Mouse (Mus musculus) midbrain, embryonic 14.5 days (tissue): ENCODE measurements at regions not wholly inside any gene's neighbourhood (a gene's known extent, or its start where the extent isn't known, plus 50 kb on each side); places are given as distances from the start of the nearest gene placed in this dataset.
A peak's percentile ranks its signal among the peaks of the same experiment; 100 is the strongest.

Source experiments
- ATAC-seq: fragments of 200-750 bp; cut with Nextera tagmentation; 2 replicates; pipeline ENCODE4 v1.8.0; 2017; ENCODE audit warnings: moderate number of reproducible peaks, moderate library complexity; ENCODE audit not compliant: low FRiP score, low TSS enrichment
- DNase-seq: peaks from one replicate; pipeline ENCODE4 v3.0.0-alpha.2; 2015
- H3K27ac ChIP-seq: fragments of 300-500 bp; sonication (generic); replicated peaks from 2 replicates; pipeline ENCODE4 v1.5.1; 2014; ENCODE audit warnings: mild to moderate bottlenecking, low read depth, low read length, moderate library complexity
- H3K27me3 ChIP-seq: fragments of 300-500 bp; sonication (generic); 2 replicates; pipeline ENCODE4 v1.6.1; 2014; ENCODE audit warnings: low read length, control low read depth, mixed read lengths; ENCODE audit not compliant: control insufficient read depth, insufficient read depth
- H3K36me3 ChIP-seq: fragments of 300-500 bp; sonication (generic); 2 replicates; pipeline ENCODE4 v1.6.1; 2014; ENCODE audit warnings: low read length, control low read depth; ENCODE audit not compliant: control insufficient read depth, insufficient read depth
- H3K4me1 ChIP-seq: fragments of 300-500 bp; sonication (generic); 2 replicates; pipeline ENCODE4 v1.6.1; 2014; ENCODE audit warnings: mild to moderate bottlenecking, antibody characterized with exemption, low read length, control low read depth; ENCODE audit not compliant: control insufficient read depth, insufficient read depth
- H3K4me2 ChIP-seq: fragments of 300-500 bp; sonication (generic); 2 replicates; pipeline ENCODE4 v1.6.1; 2014; ENCODE audit warnings: mild to moderate bottlenecking, low read length, moderate library complexity
- H3K4me3 ChIP-seq: fragments of 300-500 bp; sonication (generic); replicated peaks from 2 replicates; pipeline ENCODE4 v1.5.1; 2014; ENCODE audit warnings: low read depth, low read length
- H3K9ac ChIP-seq: fragments of 300-500 bp; sonication (generic); replicated peaks from 2 replicates; pipeline ENCODE4 v1.6.1; 2014; ENCODE audit warnings: mild to moderate bottlenecking, low read length, moderate library complexity
- H3K9me3 ChIP-seq: fragments of 300-500 bp; sonication (generic); 2 replicates; pipeline ENCODE4 v1.6.1; 2016; ENCODE audit warnings: low read length, control low read depth, mixed read lengths; ENCODE audit not compliant: control insufficient read depth
- WGBS: fragments of 180-500 bp; shearing (Covaris S2); extraction: QIAGEN DNeasy Blood & Tissue Kit; methylation state at CpG from one replicate; pipeline ENCODE4 v1.1.7; 2014; 5-methylcytosine and 5-hydroxymethylcytosine counted together

- ATAC-seq (no peak; the same call in 1 of the 2 replicates), DNase-seq (peak; percentile 57)
- Histone ChIP-seq H3K4me2 (no peak overlapping the region), H3K27me3 (no peaks in the 10 kb centered on the region), H3K9ac (no peak overlapping the region), H3K4me3 (no peak overlapping the region), H3K36me3 (no peaks in the 10 kb centered on the region), H3K27ac (no peak overlapping the region), H3K4me1 (peaks cover 15% of the 10 kb centered on the region), H3K9me3 (no peaks in the 10 kb centered on the region)
- WGBS = 27% methylated on average over 7 of the region's 7 CpGs
Observed at GRCm38 (mm10) chr4:140463296-140463695, 202.5 kb downstream of the Arhgef10l start.

- Histone ChIP-seq H3K4me1 (peaks cover 10% of the 10 kb centered on the region), H3K36me3 (no peaks in the 10 kb centered on the region), H3K9ac (no peak overlapping the region), H3K27ac (no peak overlapping the region), H3K4me3 (no peak overlapping the region), H3K9me3 (no peaks in the 10 kb centered on the region), H3K27me3 (no peaks in the 10 kb centered on the region), H3K4me2 (no peak overlapping the region)
- no peak for DNase-seq
- 78% methylated on average over 16 of the region's 16 CpGs for WGBS
- no peak for ATAC-seq
Observed at GRCm38 (mm10) chr4:140461317-140461716, 204.5 kb downstream of the Arhgef10l start.

DNA sequence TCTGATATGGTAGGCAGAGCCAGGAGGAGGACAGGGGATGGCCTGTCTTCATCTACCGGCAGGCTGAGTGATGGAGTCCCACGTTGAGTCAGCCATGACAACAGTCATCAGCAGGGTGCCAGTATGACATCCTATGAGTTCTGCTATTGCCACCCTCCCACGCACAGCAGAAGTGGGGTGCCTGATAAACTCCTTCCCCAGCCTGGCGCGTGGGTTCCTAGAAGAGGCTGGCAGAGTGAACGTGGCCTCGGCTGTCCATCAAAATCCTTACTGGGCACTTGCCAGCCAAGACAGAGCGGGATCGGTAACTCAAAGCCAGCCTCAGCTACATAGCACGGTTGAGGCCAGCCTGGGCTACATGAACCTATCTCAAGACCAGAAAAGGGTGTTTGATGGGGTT, 202.5 kb upstream of the Igsf21 start:
- Histone ChIP-seq H3K4me1 (0 out of 2 replicates have a peak, but pooled peaks cover 4% of the 10 kb centered on the region), H3K4me2 (no peak overlapping the region), H3K4me3 (no peak overlapping the region), H3K27me3 (no peaks in the 10 kb centered on the region), H3K9ac (no peak overlapping the region), H3K36me3 (no peaks in the 10 kb centered on the region), H3K9me3 (no peaks in the 10 kb centered on the region), H3K27ac (no peak overlapping the region)
- 90% methylated on average over 10 of the region's 10 CpGs for WGBS
- ATAC-seq (no peak), DNase-seq (no peak)

GRCm38 (mm10) chr4:140446455-140446854, 199.9 kb upstream of the Igsf21 start:
- Histone ChIP-seq H3K27ac (no peak overlapping the region), H3K4me2 (no peak overlapping the region), H3K36me3 (no peaks in the 10 kb centered on the region), H3K4me1 (no peaks in the 10 kb centered on the region), H3K4me3 (no peak overlapping the region), H3K27me3 (no peaks in the 10 kb centered on the region), H3K9me3 (no peaks in the 10 kb centered on the region), H3K9ac (no peak overlapping the region)
- no peak for ATAC-seq
- DNase-seq = no peak
- 91% methylated on average over 6 of the region's 6 CpGs for WGBS

- no peaks in the 10 kb centered on the region for H3K36me3 ChIP-seq
- no peak overlapping the region for H3K4me2 ChIP-seq
- DNase-seq = no peak
- no peaks in the 10 kb centered on the region for H3K9me3 ChIP-seq
- 84% methylated on average over 5 of the region's 5 CpGs for WGBS
- no peak for ATAC-seq
- H3K4me1 ChIP-seq = no peaks in the 10 kb centered on the region
- no peak overlapping the region for H3K4me3 ChIP-seq
- no peaks in the 10 kb centered on the region for H3K27me3 ChIP-seq
- H3K9ac ChIP-seq = no peak overlapping the region
- H3K27ac ChIP-seq = no peak overlapping the region
Observed at GRCm38 (mm10) chr4:140445931-140446330, 199.3 kb upstream of the Igsf21 start.

- 81% methylated on average over 6 of the region's 6 CpGs for WGBS
- H3K4me1 ChIP-seq = no peaks in the 10 kb centered on the region
- DNase-seq (no peak), ATAC-seq (no peak)
- no peak overlapping the region for H3K9ac ChIP-seq
- H3K4me3 ChIP-seq = no peak overlapping the region
- no peaks in the 10 kb centered on the region for H3K9me3 ChIP-seq
- H3K36me3 ChIP-seq = no peaks in the 10 kb centered on the region
- no peaks in the 10 kb centered on the region for H3K27me3 ChIP-seq
- no peak overlapping the region for H3K4me2 ChIP-seq
- no peak overlapping the region for H3K27ac ChIP-seq
Observed at GRCm38 (mm10) chr4:140443221-140443620, 196.6 kb upstream of the Igsf21 start.

DNA sequence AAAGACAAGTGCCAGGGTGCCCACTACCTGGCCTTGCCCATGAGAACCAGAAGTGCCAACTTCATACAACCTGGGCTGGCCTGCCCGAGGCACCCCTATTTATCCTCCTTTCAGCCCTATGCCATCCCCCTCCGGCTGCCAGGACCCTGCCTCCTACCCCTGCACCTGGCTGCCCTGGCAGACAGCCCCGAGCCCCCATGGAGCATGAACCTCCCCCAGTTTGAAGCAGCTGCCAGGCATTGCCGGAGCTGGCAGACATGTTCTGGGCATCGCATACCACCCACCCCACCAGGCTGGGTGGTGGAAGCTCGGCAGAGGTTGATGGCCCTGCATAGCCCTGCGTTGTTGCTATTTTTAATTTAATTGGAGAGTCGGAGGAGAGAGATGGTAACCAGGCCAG, 195.2 kb upstream of the Igsf21 start:
- ATAC-seq (no peak), DNase-seq (no peak)
- Histone ChIP-seq H3K9ac (no peak overlapping the region), H3K4me2 (no peak overlapping the region), H3K36me3 (no peaks in the 10 kb centered on the region), H3K4me1 (no peaks in the 10 kb centered on the region), H3K27me3 (no peaks in the 10 kb centered on the region), H3K27ac (no peak overlapping the region), H3K9me3 (no peaks in the 10 kb centered on the region), H3K4me3 (no peak overlapping the region)
- 87% methylated on average over 8 of the region's 8 CpGs for WGBS

- no peak overlapping the region for H3K27ac ChIP-seq
- no peaks in the 10 kb centered on the region for H3K36me3 ChIP-seq
- no peak for DNase-seq
- no peak overlapping the region for H3K4me3 ChIP-seq
- H3K9me3 ChIP-seq = no peaks in the 10 kb centered on the region
- no peak overlapping the region for H3K4me2 ChIP-seq
- H3K4me1 ChIP-seq = 0 out of 2 replicates have a peak, but pooled peaks cover 4% of the 10 kb centered on the region
- H3K27me3 ChIP-seq = no peaks in the 10 kb centered on the region
- WGBS = 20% methylated on average over 3 of the region's 3 CpGs
- H3K9ac ChIP-seq = no peak overlapping the region
- no peak for ATAC-seq
Observed at GRCm38 (mm10) chr4:140439856-140440255, 193.3 kb upstream of the Igsf21 start.

GRCm38 (mm10) chr4:140436030-140436429, 189.4 kb upstream of the Igsf21 start:
- Histone ChIP-seq H3K4me2 (no peak overlapping the region), H3K9ac (no peak overlapping the region), H3K27me3 (no peaks in the 10 kb centered on the region), H3K27ac (no peak overlapping the region), H3K36me3 (no peaks in the 10 kb centered on the region), H3K4me1 (0 out of 2 replicates have a peak, but pooled peaks cover 4% of the 10 kb centered on the region), H3K9me3 (no peaks in the 10 kb centered on the region), H3K4me3 (no peak overlapping the region)
- WGBS = 70% methylated on average over 3 of the region's 3 CpGs
- DNase-seq = no peak
- ATAC-seq = no peak
